ENCODE assay signal across 15 mouse cellular contexts in the genomic region with DNA sequence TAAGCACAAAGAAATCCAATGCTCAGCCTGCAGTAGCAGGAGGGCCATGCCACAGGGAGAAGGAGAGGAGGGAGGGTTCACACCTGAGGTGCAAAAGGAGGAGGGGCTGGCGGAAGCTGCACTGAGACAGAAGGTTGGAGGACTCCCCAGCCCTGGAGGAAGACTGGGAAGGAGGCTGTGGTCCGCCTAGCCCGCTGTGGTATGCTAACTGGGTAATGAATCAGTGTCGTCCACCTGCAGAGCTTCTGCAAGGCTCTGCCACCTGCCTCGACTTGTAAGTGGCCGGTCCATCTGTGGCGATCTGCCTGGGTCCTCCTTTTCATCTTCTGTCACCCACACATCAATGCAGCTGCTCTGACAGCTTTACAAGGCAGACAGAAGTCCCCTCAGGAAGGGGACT. TPM values are rescaled to one million over a fixed set of nuclear protein-coding genes. Genes with fewer than 3 reads are reported as not detected.
DNase-seq lines count a peak whose midpoint lies in the region; ATAC-seq and TF ChIP-seq lines count a peak whose summit lies in the region.
"Had no signal": no experiment of that assay in that cellular context is flagged by ENCODE, and none has a peak within 500 bp of the region (broad histone marks: within the 10 kb centered on the region; RNA-seq: fewer than 3 reads in every experiment).

No protein-coding gene starts in this region.

- DNase-seq in heart, embryonic 10.5 days (ENCODE audit: low spot score) = no peak
- DNase-seq in heart, postnatal 4 days = no peak
- DNase-seq in kidney, postnatal 4 days = no peak
- peak; percentile 43 for DNase-seq in ZHBTc4 (ENCODE audit: low read depth, low spot score)
- DNase-seq in gastrocnemius, postnatal 36 days = no peak

- peak overlapping the region; percentile 69 for H3K27ac ChIP-seq in heart, embryonic 10.5 days
- peak overlapping the region; percentile 2; the same call in 1 of the 2 replicates for H3K27ac ChIP-seq in kidney, embryonic 14.5 days (ENCODE audit: low read depth, low read length)
- H3K27ac ChIP-seq: layer of hippocampus, adult 2 months had no signal

- H3K36me3 ChIP-seq in heart, embryonic 10.5 days = peaks cover 9% of the 10 kb centered on the region
- H3K36me3 ChIP-seq in kidney, embryonic 14.5 days (ENCODE audit: control insufficient read depth, insufficient read depth, low read length) = no peaks in the 10 kb centered on the region; the same call in 1 of the 2 replicates
- peaks cover 9% of the 10 kb centered on the region for H3K36me3 ChIP-seq in E14TG2a.4 (ENCODE audit: insufficient read depth, low read length)

- no peak for TF ChIP-seq CTCF in E14TG2a.4 (conservative IDR thresholded peaks at IDR 0.05; ENCODE audit: low read length)

- H3K4me3 ChIP-seq in heart, embryonic 10.5 days = peak overlapping the region; percentile 6; the same call in 1 of the 2 replicates
- H3K4me3 ChIP-seq in kidney, embryonic 14.5 days (ENCODE audit: low read length) = no peak overlapping the region
- H3K4me3 ChIP-seq in E14TG2a.4 (replicated peaks; ENCODE audit: low read length) = peak overlapping the region; percentile 11
- H3K4me3 ChIP-seq: layer of hippocampus, adult 2 months had no signal

- no peak overlapping the region for H3K9ac ChIP-seq in kidney, embryonic 14.5 days (ENCODE audit: low read depth, low read length)

- intact Hi-C loops in gastrocnemius, postnatal 36 days (cut with DNase I) = loop anchor here (1.0 to 5.0 kb wide), 2 partner anchors 49 to 156 kb away; no protein-coding TSS in a partner anchor

- H3K27me3 ChIP-seq in heart, embryonic 10.5 days (ENCODE audit: insufficient read depth, poor library complexity, severe bottlenecking) = peaks cover 53% of the 10 kb centered on the region
- H3K27me3 ChIP-seq in kidney, embryonic 14.5 days (ENCODE audit: control insufficient read depth, insufficient read depth, low read length) = peaks cover 22% of the 10 kb centered on the region
- H3K27me3 ChIP-seq in E14TG2a.4 (ENCODE audit: insufficient read depth, low read length) = peaks cover 44% of the 10 kb centered on the region

- WGBS in heart, embryonic 10.5 days = 7% methylated on average over 7 of the region's 7 CpGs
- 7% methylated on average over 7 of the region's 7 CpGs for WGBS in kidney, embryonic 14.5 days

- H3K9me3 ChIP-seq in heart, embryonic 10.5 days = no peaks in the 10 kb centered on the region
- no peaks in the 10 kb centered on the region for H3K9me3 ChIP-seq in kidney, embryonic 14.5 days (ENCODE audit: control insufficient read depth, low read length)
- no peaks in the 10 kb centered on the region for H3K9me3 ChIP-seq in E14TG2a.4 (ENCODE audit: low read length)

- peaks cover 50% of the 10 kb centered on the region for H3K4me1 ChIP-seq in heart, embryonic 10.5 days
- H3K4me1 ChIP-seq in kidney, embryonic 14.5 days (ENCODE audit: control insufficient read depth, insufficient read depth, low read length) = peaks cover 46% of the 10 kb centered on the region
- peaks cover 48% of the 10 kb centered on the region for H3K4me1 ChIP-seq in E14TG2a.4 (replicated peaks; ENCODE audit: low read depth, low read length)

- ATAC-seq in kidney, embryonic 14.5 days (ENCODE audit: low FRiP score, low TSS enrichment) = 0 out of 2 replicates have a peak, but pooled peaks have one; percentile 4
- ATAC-seq: CD4-positive, CD25-positive, alpha-beta regulatory T cell, adult 4 months had no signal

- 0 out of 2 replicates have a peak overlapping the region, but pooled peaks have one; percentile 1 for H3K4me2 ChIP-seq in kidney, embryonic 14.5 days (replicated peaks; ENCODE audit: low read depth, low read length)

RNA-seq across cellular contexts. Expression of a gene that starts 1.5 kb away (rescaled TPM):
- 0.36 and 0.96 TPM in 2 replicates for polyA plus RNA-seq in heart, embryonic 10.5 days (2016; fragmentation: Nextera tagmentation; extraction: Ambion mirVana)
- 1 to 10 TPM; 7.5 to 8.2 TPM for total RNA-seq in heart, postnatal 4 days (2021)
- polyA plus RNA-seq in kidney, embryonic 14.5 days (2014; fragmentation: Nextera tagmentation; extraction: Ambion mirVana) = 0.09 and 0.73 TPM in 2 replicates
- total RNA-seq in gastrocnemius, postnatal 36 days (2021) = not detected
- total RNA-seq: layer of hippocampus, adult 2 months; liver, adult 2 months; megakaryocyte-erythroid progenitor cell, adult 5-6 weeks had no signal
- polyA plus RNA-seq: CD4-positive, CD25-positive, alpha-beta regulatory T cell, adult 4 months; intestine, postnatal 0 days had no signal

RNA-seq across cellular contexts. Expression of a gene that starts 15.8 kb away (rescaled TPM):
- not detected in 2 replicates for polyA plus RNA-seq in heart, embryonic 10.5 days (2016; fragmentation: Nextera tagmentation; extraction: Ambion mirVana)
- total RNA-seq in heart, postnatal 4 days (2021) = not detected
- not detected in 2 replicates for polyA plus RNA-seq in kidney, embryonic 14.5 days (2014; fragmentation: Nextera tagmentation; extraction: Ambion mirVana)
- not detected for total RNA-seq in gastrocnemius, postnatal 36 days (2021)
- total RNA-seq: layer of hippocampus, adult 2 months; left cerebral cortex, adult 8-10 months; liver, adult 2 months; megakaryocyte-erythroid progenitor cell, adult 5-6 weeks had no signal
- polyA plus RNA-seq: CD4-positive, CD25-positive, alpha-beta regulatory T cell, adult 4 months; intestine, postnatal 0 days; liver, adult 2 months; lung, embryonic 16.5 days; thymus, adult 2 months had no signal

RNA-seq across cellular contexts. Expression of a gene that starts 18.5 kb away (rescaled TPM):
- 32.3 and 47.3 TPM in 2 replicates for polyA plus RNA-seq in heart, embryonic 10.5 days (2016; fragmentation: Nextera tagmentation; extraction: Ambion mirVana)
- total RNA-seq in heart, postnatal 4 days (2021) = 100 to 1,000 TPM; 149 to 162 TPM
- 23.3 and 25.3 TPM in 2 replicates for polyA plus RNA-seq in kidney, embryonic 14.5 days (2014; fragmentation: Nextera tagmentation; extraction: Ambion mirVana)
- total RNA-seq in gastrocnemius, postnatal 36 days (2021) = 100 to 1,000 TPM; 126 to 167 TPM

RNA-seq across cellular contexts. Expression of a gene that starts 60.0 kb away (rescaled TPM):
- 3.4 and 5.1 TPM in 2 replicates for polyA plus RNA-seq in heart, embryonic 10.5 days (2016; fragmentation: Nextera tagmentation; extraction: Ambion mirVana)
- total RNA-seq in heart, postnatal 4 days (2021) = 1 to 10 TPM; 6.2 to 7.4 TPM
- polyA plus RNA-seq in kidney, embryonic 14.5 days (2014; fragmentation: Nextera tagmentation; extraction: Ambion mirVana) = 5.1 and 8.4 TPM in 2 replicates
- 10 to 100 TPM; 26.4 to 33.6 TPM for total RNA-seq in gastrocnemius, postnatal 36 days (2021)
- total RNA-seq: megakaryocyte-erythroid progenitor cell, adult 5-6 weeks had no signal

Comparison
In these comparisons a context has a peak if more than half of its experiments do, and no peak if none do; other contexts are left out.
1. RNA of a gene that starts 1.5 kb away (total RNA-seq): 7.5 to 8.2 TPM in heart, postnatal 4 days; not detected in gastrocnemius, postnatal 36 days; every median in the first group is over 4 times any median in the second.